Mouse (Mus musculus): Measurements from ENCODE around the gene Med11. TPM values are rescaled to one million over a fixed set of nuclear protein-coding genes. Genes with fewer than 3 reads are reported as not detected.

Gene Med11
- 10 to 100 TPM; 43.4 to 49.3 TPM for total RNA-seq (2023)

DNA sequence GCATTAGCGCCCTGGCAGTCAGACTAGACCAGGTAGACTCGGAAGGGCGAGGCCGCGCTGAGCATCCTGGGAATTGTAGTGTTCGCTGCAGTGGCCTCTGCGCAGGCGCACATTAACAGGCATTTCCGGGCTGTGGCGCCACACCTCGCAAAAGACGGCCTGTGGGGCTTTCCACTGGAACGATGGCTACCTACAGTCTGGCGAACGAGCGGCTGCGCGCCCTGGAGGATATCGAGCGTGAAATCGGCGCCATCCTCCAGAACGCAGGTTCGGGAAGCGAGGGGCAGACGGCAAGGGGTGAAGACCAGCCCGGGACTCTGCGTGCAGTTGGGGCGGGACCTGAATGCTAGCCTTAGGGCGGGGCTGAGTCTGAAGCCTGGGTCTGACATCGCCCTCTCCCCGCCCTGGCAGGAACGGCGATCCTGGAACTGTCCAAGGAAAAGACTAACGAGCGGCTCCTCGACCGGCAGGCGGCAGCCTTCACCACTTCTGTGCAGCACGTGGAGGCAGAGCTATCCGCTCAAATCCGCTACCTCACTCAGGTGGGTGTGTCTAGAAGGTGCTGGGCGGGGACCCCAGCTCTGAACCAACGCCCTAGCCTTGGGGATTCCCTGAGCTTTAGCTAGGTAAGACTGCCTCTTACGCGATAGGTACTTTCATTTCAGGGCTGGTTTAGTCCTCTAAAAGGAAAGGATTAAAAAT is at the start of gene Med11:
Gene Med11 (plus strand): TSS at position 123 of the 702 bp plus-strand sequence.

GRCm38 (mm10) chr11:70409594-70410296 is 42.0 kb upstream of the Med11 start, which contains the start of gene Pelp1:
Gene Pelp1 (minus strand): TSS chr11:70410031.

GRCm38 (mm10) chr11:70432048-70432894 is 19.4 kb upstream of the Med11 start, which contains the start of gene Arrb2:
Gene Arrb2 (plus strand): TSS chr11:70432635.

DNA sequence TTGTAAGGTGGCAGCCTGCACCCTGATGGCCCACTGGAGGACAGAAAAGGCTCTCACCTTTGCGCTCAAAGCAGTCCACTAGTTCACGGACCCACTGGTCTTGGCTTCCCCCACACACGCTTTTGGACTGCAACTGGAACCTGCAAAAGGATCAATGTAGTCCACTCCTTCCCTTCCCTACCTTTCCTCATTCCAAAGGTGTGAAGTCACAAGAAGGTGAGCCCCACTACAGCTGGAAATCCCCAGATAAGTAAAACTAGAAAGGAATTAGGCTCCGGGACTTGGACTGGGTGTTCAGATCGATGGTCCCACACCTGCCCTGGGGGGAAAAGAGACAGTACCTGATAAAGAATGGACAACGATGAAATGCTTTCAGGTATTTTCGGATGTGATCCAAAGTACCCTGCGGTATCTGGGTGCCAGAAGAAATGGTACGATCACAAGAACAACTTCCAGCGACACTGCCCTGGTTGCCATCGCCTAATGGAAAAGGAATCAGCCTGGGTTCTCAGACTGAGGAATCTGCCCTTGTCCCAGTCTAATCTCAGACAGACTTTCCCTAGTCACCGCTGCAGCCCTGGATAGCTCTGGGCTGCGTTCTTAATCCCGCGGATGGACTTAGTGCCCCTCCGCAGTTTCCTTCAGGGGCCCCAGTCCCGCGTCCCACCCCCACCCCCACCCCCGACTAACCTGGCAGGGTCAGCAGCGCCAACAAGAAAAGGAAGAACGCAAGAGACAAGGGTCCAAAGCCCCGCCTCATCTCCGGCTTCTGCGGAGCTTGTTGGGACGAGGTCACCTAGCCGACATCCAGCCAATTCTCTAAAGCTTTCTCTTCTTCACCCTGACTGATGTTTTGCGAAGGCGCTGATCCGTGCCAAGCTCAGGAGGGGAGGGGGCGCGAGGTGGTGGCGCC is 7.2 kb downstream of the Med11 start, which contains the start of gene Zmynd15:
Gene Zmynd15 (plus strand): TSS at position 746 of the 913 bp plus-strand sequence.

GRCm38 (mm10) chr11:70459601-70460101 is 7.9 kb downstream of the Med11 start, which contains the start of gene Cxcl16:
Gene Cxcl16 (minus strand): TSS chr11:70459984.

Other genes with a start within 250 kb of the Med11 start
- gene Slc16a11, start 239.2 kb upstream of the Med11 start, total RNA-seq (2023): not detected
- gene Slc16a13, start 230.9 kb upstream of the Med11 start, total RNA-seq (2023): 1 to 10 TPM; 2.9 to 3.7 TPM
- under 1 TPM; 0.46 to 0.77 TPM for gene Bcl6b, start 222.1 kb upstream of the Med11 start, total RNA-seq (2023)
- 10 to 100 TPM; 63.0 to 69.8 TPM for gene 0610010K14Rik, start 214.0 kb upstream of the Med11 start, total RNA-seq (2023)
- 1 to 10 TPM; 2.9 to 5.9 TPM for gene Gm21988, start 212.1 kb upstream of the Med11 start, total RNA-seq (2023)
- gene Rnasek, start 212.1 kb upstream of the Med11 start, total RNA-seq (2023): 10 to 100 TPM; 74.6 to 87.0 TPM
- gene Alox12, start 196.6 kb upstream of the Med11 start, total RNA-seq (2023): under 1 TPM in 1 of 2 experiments, not detected in 1; 0.52 TPM
- gene Alox12e, start 129.3 kb upstream of the Med11 start, total RNA-seq (2023): not detected
- not detected for gene Alox15, start 99.9 kb upstream of the Med11 start, total RNA-seq (2023)
- 10 to 100 TPM; 28.5 to 29.9 TPM for gene Pelp1, start 41.9 kb upstream of the Med11 start, total RNA-seq (2023)
- 100 to 1,000 TPM; 112 to 124 TPM for gene Arrb2, start 19.3 kb upstream of the Med11 start, total RNA-seq (2023)
- under 1 TPM; 0.47 to 0.90 TPM for gene Zmynd15, start 7.5 kb downstream of the Med11 start, total RNA-seq (2023)
- 1 to 10 TPM; 3.9 to 4.2 TPM for gene Cxcl16, start 8.1 kb downstream of the Med11 start, total RNA-seq (2023)
- gene Tm4sf5, start 53.3 kb downstream of the Med11 start, total RNA-seq (2023): not detected
- not detected for gene Vmo1, start 62.7 kb downstream of the Med11 start, total RNA-seq (2023)
- gene Gltpd2, start 67.3 kb downstream of the Med11 start, total RNA-seq (2023): not detected
- 100 to 1,000 TPM; 121 to 134 TPM for gene Psmb6, start 73.4 kb downstream of the Med11 start, total RNA-seq (2023)
- not detected for gene Gm40193, start 81.0 kb downstream of the Med11 start, total RNA-seq (2023)
- gene Pld2, start 88.1 kb downstream of the Med11 start, total RNA-seq (2023): 1 to 10 TPM; 5.0 to 5.2 TPM
- 10 to 100 TPM; 81.3 to 93.7 TPM for gene Mink1, start 111.0 kb downstream of the Med11 start, total RNA-seq (2023)
- gene 4930544D05Rik, start 163.9 kb downstream of the Med11 start, total RNA-seq (2023): not detected
- gene Chrne, start 167.3 kb downstream of the Med11 start, total RNA-seq (2023): 1 to 10 TPM in 1 of 2 experiments, not detected in 1; 1.2 TPM
- gene Gp1ba, start 187.2 kb downstream of the Med11 start, total RNA-seq (2023): not detected
- 100 to 1,000 TPM; 242 to 251 TPM for gene Rnf167, start 195.3 kb downstream of the Med11 start, total RNA-seq (2023)
- gene Slc25a11, start 195.6 kb downstream of the Med11 start, total RNA-seq (2023): 10 to 100 TPM; 69.1 to 77.2 TPM
- 1,000 to 10,000 TPM; 1,404 to 1,507 TPM for gene Pfn1, start 202.7 kb downstream of the Med11 start, total RNA-seq (2023)
- gene Eno3, start 205.3 kb downstream of the Med11 start, total RNA-seq (2023): 10 to 100 TPM; 36.4 to 41.4 TPM
- 10 to 100 TPM; 50.3 to 51.9 TPM for gene Spag7, start 217.5 kb downstream of the Med11 start, total RNA-seq (2023)
- gene Camta2, start 236.2 kb downstream of the Med11 start, total RNA-seq (2023): 10 to 100 TPM; 68.6 to 69.9 TPM
- 1 to 10 TPM; 2.0 to 2.2 TPM for gene Inca1, start 248.2 kb downstream of the Med11 start, total RNA-seq (2023)
- gene Kif1c, start 248.6 kb downstream of the Med11 start, total RNA-seq (2023): 10 to 100 TPM; 33.4 to 36.3 TPM

Data from B cell, adult 67 days (primary cell).